Mouse (Mus musculus) fibroblast of lung, adult 2 months (primary cell): ENCODE results near the gene Bnip2.

Source experiments
- DNase-seq: peaks from one replicate; pipeline ENCODE4 v3.0.0-alpha.2; 2011; ENCODE audit warnings: low read depth

Bnip2 gene

DNA sequence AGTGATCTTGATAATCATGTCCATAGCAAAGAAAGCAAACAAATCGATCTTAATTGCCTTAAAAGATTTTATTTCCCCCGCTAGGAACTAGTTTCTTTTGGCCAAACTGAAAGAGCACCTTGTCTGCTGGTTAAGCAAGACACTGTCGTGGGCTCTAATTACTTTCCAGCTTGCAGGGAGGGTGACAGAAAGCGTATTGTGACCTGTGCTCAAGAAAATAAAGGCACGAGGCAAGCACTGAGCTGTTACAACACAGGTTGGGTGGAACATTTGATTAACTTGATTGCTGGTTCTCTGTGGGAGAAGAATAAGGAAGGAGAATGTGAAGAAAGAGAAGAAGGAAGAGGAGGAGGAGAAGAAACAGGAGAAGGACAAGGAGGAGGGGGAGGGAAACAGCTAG lies 59.0 kb downstream of the Bnip2 start:
- no peak for DNase-seq

DNA sequence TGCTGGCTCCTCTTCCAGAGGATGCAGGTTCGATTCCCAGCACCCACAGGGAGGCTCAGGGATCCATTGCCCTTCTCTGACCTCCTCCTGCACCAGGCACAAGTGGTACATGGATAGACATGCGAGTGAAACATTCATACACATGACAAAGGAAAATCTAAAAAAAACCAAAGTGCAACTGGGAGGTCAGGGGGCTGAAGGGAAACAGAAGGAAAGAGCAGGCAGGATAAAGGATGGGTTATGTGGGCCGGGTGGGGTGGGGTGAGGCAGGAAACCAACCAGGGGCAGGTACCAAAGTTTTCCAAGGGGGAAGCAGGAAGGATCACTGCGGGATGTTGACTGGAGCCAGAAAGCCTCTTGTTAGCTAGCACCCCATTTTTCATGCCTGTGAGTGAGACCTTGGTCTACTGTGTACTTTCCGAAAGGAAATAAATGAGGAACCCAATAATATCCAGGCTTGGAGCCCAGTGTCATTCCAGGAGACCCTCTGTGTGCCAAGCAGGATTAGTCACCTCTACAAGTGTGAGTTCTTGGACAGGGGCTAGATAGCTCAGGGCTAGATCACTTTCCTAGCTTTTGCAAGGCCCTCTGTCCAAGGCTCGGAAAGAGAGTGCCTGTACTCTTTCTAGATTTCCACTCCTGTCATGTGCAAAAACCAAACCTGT lies 59.6 kb downstream of the Bnip2 start:
- DNase-seq, result peak; percentile 27

GRCm38 (mm10) chr9:70049416-70049783 lies 60.1 kb downstream of the Bnip2 start:
- no peak for DNase-seq

- peak; percentile 32 for DNase-seq
Observed at GRCm38 (mm10) chr9:70049839-70050238, 60.6 kb downstream of the Bnip2 start.

DNA sequence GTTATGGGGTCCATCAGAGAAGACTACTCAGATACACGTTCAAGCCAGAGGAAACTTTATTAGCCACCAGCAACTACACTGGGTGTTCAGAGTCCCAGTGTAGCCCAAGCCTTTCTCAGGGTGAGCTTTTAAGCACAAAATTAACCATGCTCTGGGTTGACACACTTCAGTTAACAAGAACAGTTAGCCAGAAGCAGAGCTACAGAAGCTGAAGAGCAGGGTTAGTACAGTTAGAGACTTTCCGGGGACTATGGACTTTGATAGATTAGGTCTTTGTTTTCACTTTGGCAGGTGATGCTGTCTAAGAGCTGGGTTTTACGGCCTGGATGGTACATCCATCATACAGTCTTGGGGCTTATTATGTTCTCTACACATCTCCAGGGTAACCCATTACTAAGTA lies 63.5 kb downstream of the Bnip2 start:
- DNase-seq, result no peak

- no peak for DNase-seq
Observed at GRCm38 (mm10) chr9:70053411-70053810, 64.1 kb downstream of the Bnip2 start.
